Mouse (Mus musculus) forebrain, embryonic 10.5 days (tissue): ENCODE results near the gene Prrx1. TPM values are rescaled to one million over a fixed set of nuclear protein-coding genes. Genes with fewer than 3 reads are reported as not detected.

Experiments
- DNase-seq: peaks from one replicate; pipeline ENCODE4 v3.0.0-alpha.2; 2017; ENCODE audit warnings: low spot score; ENCODE audit errors: extremely low spot score
- H3K27ac ChIP-seq: fragments of 300-500 bp; sonication (generic); 2 replicates; pipeline ENCODE4 v1.5.1; 2016; ENCODE audit warnings: mild to moderate bottlenecking
- H3K27me3 ChIP-seq: fragments of 300-500 bp; sonication (generic); 2 replicates; pipeline ENCODE4 v1.6.1; 2016; ENCODE audit warnings: mild to moderate bottlenecking; ENCODE audit not compliant: poor library complexity, severe bottlenecking
- H3K36me3 ChIP-seq: fragments of 300-500 bp; sonication (generic); replicated peaks from 2 replicates; pipeline ENCODE4 v1.6.1; 2016; ENCODE audit warnings: mild to moderate bottlenecking, moderate library complexity
- H3K4me1 ChIP-seq: fragments of 300-500 bp; sonication (generic); 2 replicates; pipeline ENCODE4 v1.6.1; 2016
- H3K4me3 ChIP-seq: fragments of 300-500 bp; sonication (generic); 2 replicates; pipeline ENCODE4 v1.5.1; 2016; ENCODE audit warnings: mild to moderate bottlenecking, moderate library complexity
- H3K9me3 ChIP-seq: fragments of 300-500 bp; sonication (generic); 2 replicates; pipeline ENCODE4 v1.6.1; 2016; ENCODE audit warnings: mild to moderate bottlenecking, moderate library complexity
- WGBS: fragments of 180-500 bp; shearing (Covaris S2); methylation state at CpG from one replicate; pipeline ENCODE4 v1.1.7; 2016; 5-methylcytosine and 5-hydroxymethylcytosine counted together
- polyA plus RNA-seq: library from polyadenylated mRNA; unstranded; fragments of >200 nt; fragmentation: Nextera tagmentation; extraction: Ambion mirVana; gene quantifications from 2 replicates; pipeline ENCODE4 v1.2.1, GENCODE M21; 2016

Prrx1 gene
- polyA plus RNA-seq, 1 experiment from 2014 or later: 35.9 TPM

GRCm38 (mm10) chr1:163280842-163281122 lies 32.7 kb downstream of the Prrx1 start:
- peaks cover 36% of the 10 kb centered on the region for H3K4me1 ChIP-seq
- no peak overlapping the region; the same call in 1 of the 2 replicates for H3K27ac ChIP-seq
- no peaks in the 10 kb centered on the region for H3K9me3 ChIP-seq
- no peaks in the 10 kb centered on the region for H3K36me3 ChIP-seq
- no peak for DNase-seq
- no peaks in the 10 kb centered on the region for H3K27me3 ChIP-seq
- 44% methylated on average over 2 of the region's 2 CpGs for WGBS
- no peak overlapping the region for H3K4me3 ChIP-seq

- no peak overlapping the region for H3K4me3 ChIP-seq
- WGBS: 56% methylated on average over 7 of the region's 7 CpGs
- no peaks in the 10 kb centered on the region for H3K27me3 ChIP-seq
- no peak for DNase-seq
- H3K36me3 ChIP-seq: 0 out of 2 replicates have a peak, but pooled peaks cover 2% of the 10 kb centered on the region
- H3K4me1 ChIP-seq: peaks cover 33% of the 10 kb centered on the region
- H3K9me3 ChIP-seq: no peaks in the 10 kb centered on the region
- no peak overlapping the region; the same call in 1 of the 2 replicates for H3K27ac ChIP-seq
Observed at GRCm38 (mm10) chr1:163280097-163280841, 33.2 kb downstream of the Prrx1 start.

- Histone ChIP-seq H3K27me3 (no peaks in the 10 kb centered on the region), H3K27ac (no peak overlapping the region), H3K9me3 (no peaks in the 10 kb centered on the region), H3K4me1 (peaks cover 17% of the 10 kb centered on the region), H3K4me3 (no peak overlapping the region), H3K36me3 (peaks cover 19% of the 10 kb centered on the region)
- DNase-seq: no peak
- 90% methylated on average over 7 of the region's 7 CpGs for WGBS
Observed at GRCm38 (mm10) chr1:163277069-163277468, 36.4 kb downstream of the Prrx1 start.

- Histone ChIP-seq H3K27ac (no peak overlapping the region), H3K4me1 (no peaks in the 10 kb centered on the region), H3K27me3 (no peaks in the 10 kb centered on the region), H3K36me3 (peaks cover 24% of the 10 kb centered on the region), H3K4me3 (no peak overlapping the region), H3K9me3 (no peaks in the 10 kb centered on the region)
- DNase-seq: no peak
- 92% methylated on average over 3 of the region's 3 CpGs for WGBS
Observed at GRCm38 (mm10) chr1:163274919-163275318, 38.6 kb downstream of the Prrx1 start.

- Histone ChIP-seq H3K27ac (no peak overlapping the region), H3K9me3 (no peaks in the 10 kb centered on the region), H3K36me3 (peaks cover 24% of the 10 kb centered on the region), H3K27me3 (no peaks in the 10 kb centered on the region), H3K4me1 (no peaks in the 10 kb centered on the region), H3K4me3 (no peak overlapping the region)
- 98% methylated on average over 3 of the region's 3 CpGs for WGBS
- no peak for DNase-seq
Observed at GRCm38 (mm10) chr1:163273132-163273531, 40.4 kb downstream of the Prrx1 start.

GRCm38 (mm10) chr1:163266853-163267538 lies 46.5 kb downstream of the Prrx1 start:
- Histone ChIP-seq H3K27me3 (no peaks in the 10 kb centered on the region), H3K9me3 (no peaks in the 10 kb centered on the region), H3K36me3 (peaks cover 5% of the 10 kb centered on the region), H3K4me3 (no peak overlapping the region), H3K4me1 (no peaks in the 10 kb centered on the region), H3K27ac (no peak overlapping the region)
- WGBS: 95% methylated on average over 8 of the region's 8 CpGs
- DNase-seq: no peak

GRCm38 (mm10) chr1:163257298-163257697 lies 56.2 kb downstream of the Prrx1 start:
- Histone ChIP-seq H3K4me3 (no peak overlapping the region), H3K36me3 (peaks cover 79% of the 10 kb centered on the region), H3K27me3 (no peaks in the 10 kb centered on the region), H3K4me1 (no peaks in the 10 kb centered on the region), H3K27ac (no peak overlapping the region), H3K9me3 (no peaks in the 10 kb centered on the region)
- WGBS: 82% methylated on average over 2 of the region's 2 CpGs
- DNase-seq: no peak

GRCm38 (mm10) chr1:163255884-163256283 lies 57.6 kb downstream of the Prrx1 start:
- no peaks in the 10 kb centered on the region for H3K4me1 ChIP-seq
- DNase-seq: no peak
- no peak overlapping the region for H3K4me3 ChIP-seq
- H3K27ac ChIP-seq: no peak overlapping the region
- H3K27me3 ChIP-seq: no peaks in the 10 kb centered on the region
- WGBS: 81% methylated on average over 2 of the region's 2 CpGs
- H3K9me3 ChIP-seq: no peaks in the 10 kb centered on the region
- peaks cover 78% of the 10 kb centered on the region for H3K36me3 ChIP-seq

- H3K4me1 ChIP-seq: no peaks in the 10 kb centered on the region
- H3K36me3 ChIP-seq: peaks cover 58% of the 10 kb centered on the region
- 91% methylated on average over 4 of the region's 4 CpGs for WGBS
- no peak overlapping the region for H3K4me3 ChIP-seq
- H3K27me3 ChIP-seq: no peaks in the 10 kb centered on the region
- DNase-seq: no peak
- no peaks in the 10 kb centered on the region for H3K9me3 ChIP-seq
- H3K27ac ChIP-seq: no peak overlapping the region
Observed at GRCm38 (mm10) chr1:163252796-163253195, 60.7 kb downstream of the Prrx1 start.

- no peaks in the 10 kb centered on the region for H3K9me3 ChIP-seq
- no peak for DNase-seq
- no peak overlapping the region for H3K4me3 ChIP-seq
- no peaks in the 10 kb centered on the region for H3K4me1 ChIP-seq
- H3K27ac ChIP-seq: no peak overlapping the region
- 84% methylated on average over 5 of the region's 5 CpGs for WGBS
- peaks cover 53% of the 10 kb centered on the region for H3K36me3 ChIP-seq
- no peaks in the 10 kb centered on the region for H3K27me3 ChIP-seq
Observed at GRCm38 (mm10) chr1:163252331-163252730, 61.2 kb downstream of the Prrx1 start.

GRCm38 (mm10) chr1:163251766-163252165 lies 61.7 kb downstream of the Prrx1 start:
- Histone ChIP-seq H3K4me1 (no peaks in the 10 kb centered on the region), H3K4me3 (no peak overlapping the region), H3K27ac (no peak overlapping the region), H3K9me3 (no peaks in the 10 kb centered on the region), H3K36me3 (peaks cover 47% of the 10 kb centered on the region), H3K27me3 (no peaks in the 10 kb centered on the region)
- DNase-seq: no peak
- 84% methylated on average over 1 of the region's 1 CpGs for WGBS

- Histone ChIP-seq H3K27ac (no peak overlapping the region), H3K36me3 (no peaks in the 10 kb centered on the region), H3K4me3 (no peak overlapping the region), H3K27me3 (no peaks in the 10 kb centered on the region), H3K9me3 (no peaks in the 10 kb centered on the region), H3K4me1 (no peaks in the 10 kb centered on the region)
- DNase-seq: no peak
- 70% methylated on average over 4 of the region's 4 CpGs for WGBS
Observed at GRCm38 (mm10) chr1:163238950-163239349, 74.6 kb downstream of the Prrx1 start.

GRCm38 (mm10) chr1:163231230-163231629 lies 82.3 kb downstream of the Prrx1 start:
- no peaks in the 10 kb centered on the region for H3K4me1 ChIP-seq
- H3K36me3 ChIP-seq: no peaks in the 10 kb centered on the region
- no peaks in the 10 kb centered on the region for H3K27me3 ChIP-seq
- H3K9me3 ChIP-seq: no peaks in the 10 kb centered on the region
- no peak for DNase-seq
- WGBS: 80% methylated on average over 3 of the region's 3 CpGs
- H3K27ac ChIP-seq: no peak overlapping the region
- H3K4me3 ChIP-seq: no peak overlapping the region
